23 mouse cellular contexts compared by ENCODE assay signal in genomic region chr11:108053746-108054145, GRCm38 (mm10).
DNase-seq lines count a peak whose midpoint lies in the region; ATAC-seq and TF ChIP-seq lines count a peak whose summit lies in the region.
"Had no signal": no experiment of that assay in that cellular context is flagged by ENCODE, and none has a peak within 500 bp of the region (broad histone marks: within the 10 kb centered on the region; RNA-seq: fewer than 3 reads in every experiment).

No protein-coding gene starts in this region.

- H3K4me2 ChIP-seq in intestine, postnatal 0 days (replicated peaks; ENCODE audit: low read depth): no peak overlapping the region
- H3K4me2 ChIP-seq: embryonic facial prominence, embryonic 12.5 days; heart, embryonic 11.5 days; heart, embryonic 15.5 days; hindbrain, embryonic 13.5 days had no signal

- peaks cover 23% of the 10 kb centered on the region; the same call in 1 of the 2 replicates for H3K36me3 ChIP-seq in intestine, postnatal 0 days (ENCODE audit: control insufficient read depth, insufficient read depth)
- H3K36me3 ChIP-seq: embryonic facial prominence, embryonic 12.5 days; G1E had no signal

- DNase-seq in adrenal gland, adult (ENCODE audit: inconsistent age in 2 of 2, low spot score in 1 of 2): peak; percentile 58 to 68
- no peak for DNase-seq in adrenal gland, postnatal 4 days (ENCODE audit: low spot score in 2 of 2)
- peak; percentile 22 for DNase-seq in testis, postnatal 10 days (ENCODE audit: low spot score)
- no peak for DNase-seq in testis, postnatal 14 days (ENCODE audit: low spot score)
- peak; percentile 41 to 60 for DNase-seq in adrenal gland, postnatal 36 days
- no peak for DNase-seq in adipocyte (ENCODE audit: low spot score)
- DNase-seq: B cell, adult 2 months; cerebellum, adult 11-12 months; cerebellum, adult 9-10 months; cerebellum, postnatal 25 days; gastrocnemius, postnatal 36 days; heart, adult 18-20 months; heart, postnatal 14 days; kidney, adult 18-20 months had no signal

- no peaks in the 10 kb centered on the region for H3K4me1 ChIP-seq in intestine, postnatal 0 days (replicated peaks; ENCODE audit: control insufficient read depth, insufficient read depth, low read length)
- H3K4me1 ChIP-seq: embryonic facial prominence, embryonic 12.5 days; heart, embryonic 15.5 days; hindbrain, embryonic 13.5 days had no signal

- 82% methylated on average over 10 of the region's 10 CpGs for WGBS in intestine, postnatal 0 days

- no peak for ATAC-seq in intestine, postnatal 0 days
- ATAC-seq: CD4-positive, CD25-positive, alpha-beta regulatory T cell, adult 4 months; forebrain, embryonic 14.5 days; hindbrain, postnatal 0 days had no signal

- no peak overlapping the region for H3K27ac ChIP-seq in intestine, postnatal 0 days (ENCODE audit: low read depth, low read length)
- H3K27ac ChIP-seq: embryonic facial prominence, embryonic 12.5 days; heart, embryonic 15.5 days; hindbrain, embryonic 13.5 days; hindbrain, postnatal 0 days had no signal

- no peak for TF ChIP-seq CTCF in intestine, postnatal 0 days (IDR thresholded peaks at IDR 0.05; ENCODE audit: low read depth)

- no peak overlapping the region for H3K9ac ChIP-seq in intestine, postnatal 0 days (ENCODE audit: low read depth, low read length)
- H3K9ac ChIP-seq: embryonic facial prominence, embryonic 12.5 days; heart, embryonic 15.5 days; hindbrain, embryonic 13.5 days had no signal

- no peaks in the 10 kb centered on the region for H3K9me3 ChIP-seq in intestine, postnatal 0 days (ENCODE audit: control insufficient read depth)
- H3K9me3 ChIP-seq: embryonic facial prominence, embryonic 12.5 days; heart, embryonic 15.5 days; hindbrain, embryonic 13.5 days had no signal

- no peak overlapping the region for H3K4me3 ChIP-seq in intestine, postnatal 0 days (ENCODE audit: low read depth, low read length)
- H3K4me3 ChIP-seq: embryonic facial prominence, embryonic 12.5 days; heart, embryonic 15.5 days; hindbrain, embryonic 13.5 days had no signal

- H3K27me3 ChIP-seq in intestine, postnatal 0 days (replicated peaks; ENCODE audit: control insufficient read depth, insufficient read depth, low read length): no peaks in the 10 kb centered on the region
- H3K27me3 ChIP-seq: embryonic facial prominence, embryonic 12.5 days; heart, embryonic 15.5 days; hindbrain, embryonic 13.5 days had no signal

Comparison
In these comparisons a context has a peak if more than half of its experiments do, and no peak if none do; other contexts are left out.
1. DNase-seq: peak in adrenal gland, adult (2 of 2), testis, postnatal 10 days (single experiment) and adrenal gland, postnatal 36 days (2 of 2); none in adrenal gland, postnatal 4 days (0 of 2), testis, postnatal 14 days (single experiment) and adipocyte (single experiment).